Mouse (Mus musculus) MEL (cell line): Measurements from ENCODE around the gene 4933405L10Rik. TPM values are rescaled to one million over a fixed set of nuclear protein-coding genes. Genes with fewer than 3 reads are reported as not detected.
A peak's percentile ranks its signal among the peaks of the same experiment; 100 is the strongest.

Experiments used
- DNase-seq: peaks from one replicate; pipeline ENCODE4 v3.0.0; 2011; ENCODE audit warnings: low read depth, low spot score
- H3K27ac ChIP-seq: 2 replicates; pipeline ENCODE4 v1.5.1; 2012; ENCODE audit warnings: low read depth, mild to moderate bottlenecking, control low read depth, low read length, moderate library complexity; ENCODE audit not compliant: control insufficient read depth
- H3K27me3 ChIP-seq, 2 experiments: fragments of 150-350 bp in 1 of 2; sonication (generic) in 1 of 2; 2 replicates each; pipeline ENCODE4 v1.6.1; 2012; ENCODE audit warnings: low read length in 2 of 2, mild to moderate bottlenecking in 2 of 2, improper control_type of control experiment in 1 of 2, moderate library complexity in 1 of 2; ENCODE audit not compliant: insufficient read depth in 2 of 2, control insufficient read depth in 1 of 2
- H3K36me3 ChIP-seq, 2 experiments: 2 replicates each; pipeline ENCODE4 v1.6.1; 2012 to 2014; ENCODE audit warnings: low read length in 2 of 2, improper control_type of control experiment in 1 of 2, inconsistent platforms in 1 of 2, mild to moderate bottlenecking in 1 of 2; ENCODE audit not compliant: insufficient read depth in 2 of 2, control insufficient read depth in 1 of 2
- H3K4me1 ChIP-seq, 2 experiments: fragments of 150-350 bp in 1 of 2; sonication (generic) in 1 of 2; 2 replicates each; pipeline ENCODE4 v1.6.1; 2012; ENCODE audit warnings: low read length in 2 of 2, improper control_type of control experiment in 1 of 2, mild to moderate bottlenecking in 1 of 2; ENCODE audit not compliant: insufficient read depth in 2 of 2, control insufficient read depth in 1 of 2
- H3K4me3 ChIP-seq, 2 experiments: fragments of 150-350 bp in 1 of 2; sonication (generic) in 1 of 2; 2 replicates each; pipeline ENCODE4 v1.5.1; 2012; ENCODE audit warnings: low read depth in 2 of 2, low read length in 2 of 2, mild to moderate bottlenecking in 2 of 2, moderate library complexity in 2 of 2, control low read depth in 1 of 2, improper control_type of control experiment in 1 of 2; ENCODE audit not compliant: control insufficient read depth in 1 of 2, insufficient read depth in 1 of 2
- H3K79me2 ChIP-seq: 2 replicates; pipeline ENCODE4 v1.6.1; 2012; ENCODE audit warnings: mild to moderate bottlenecking, low read length, moderate library complexity; ENCODE audit not compliant: control insufficient read depth, poor library complexity, insufficient read depth
- H3K9ac ChIP-seq: 2 replicates; pipeline ENCODE4 v1.6.1; 2012; ENCODE audit warnings: low read depth, mild to moderate bottlenecking, control low read depth, low read length, moderate library complexity; ENCODE audit not compliant: control insufficient read depth, poor library complexity, severe bottlenecking
- H3K9me3 ChIP-seq: fragments of 150-350 bp; sonication (generic); replicated peaks from 2 replicates; pipeline ENCODE4 v1.6.1; 2012; ENCODE audit warnings: mild to moderate bottlenecking, low read length, improper control_type of control experiment, moderate library complexity; ENCODE audit not compliant: insufficient read depth
- BHLHE40 ChIP-seq: IDR thresholded peaks from 2 replicates; pipeline ENCODE4 v1.6.1; 2012; ENCODE audit warnings: low read depth, mild to moderate bottlenecking, inconsistent platforms, low read length, improper control_type of control experiment, borderline replicate concordance
- CHD1 ChIP-seq: IDR thresholded peaks from 2 replicates; pipeline ENCODE4 v1.6.1; 2012; ENCODE audit warnings: low read depth, mild to moderate bottlenecking, inconsistent platforms, low read length, improper control_type of control experiment
- CHD2 ChIP-seq: IDR thresholded peaks from 2 replicates; pipeline ENCODE4 v1.6.1; 2011; ENCODE audit warnings: low read length, improper control_type of control experiment
- CTCF ChIP-seq, 3 experiments: IDR thresholded peaks in 2 of 3; conservative IDR thresholded peaks in 1 of 3; 2 replicates each; pipeline ENCODE4 v1.5.1; 2011 to 2012; ENCODE audit warnings: low read length in 3 of 3, low read depth in 2 of 3, mild to moderate bottlenecking in 2 of 3, improper control_type of control experiment in 1 of 3, inconsistent platforms in 1 of 3, mixed read lengths in 1 of 3, moderate library complexity in 1 of 3; ENCODE audit not compliant: control insufficient read depth in 1 of 3, insufficient read depth in 1 of 3, poor library complexity in 1 of 3, severe bottlenecking in 1 of 3
- E2F4 ChIP-seq: IDR thresholded peaks from 2 replicates; pipeline ENCODE4 v1.6.1; 2011; ENCODE audit warnings: low read depth, low read length, improper control_type of control experiment, borderline replicate concordance
- ETS1 ChIP-seq: IDR thresholded peaks from 2 replicates; pipeline ENCODE4 v1.6.1; 2012; ENCODE audit warnings: low read depth, mild to moderate bottlenecking, inconsistent platforms, low read length, improper control_type of control experiment, moderate library complexity
- GABPA ChIP-seq: IDR thresholded peaks from 2 replicates; pipeline ENCODE4 v1.6.1; 2012; ENCODE audit warnings: low read depth, mild to moderate bottlenecking, inconsistent platforms, low read length, improper control_type of control experiment, moderate library complexity
- GATA1 ChIP-seq: IDR thresholded peaks from 2 replicates; pipeline ENCODE4 v1.6.1; 2011; ENCODE audit warnings: low read depth, low read length, improper control_type of control experiment
- HCFC1 ChIP-seq: IDR thresholded peaks from 2 replicates; pipeline ENCODE4 v1.6.1; 2012; ENCODE audit warnings: low read depth, mild to moderate bottlenecking, inconsistent platforms, low read length, improper control_type of control experiment, moderate library complexity
- JUND ChIP-seq: IDR thresholded peaks from 2 replicates; pipeline ENCODE4 v1.6.1; 2011; ENCODE audit warnings: low read depth, mild to moderate bottlenecking, improper control_type of control experiment, low read length
- MAFK ChIP-seq: IDR thresholded peaks from 2 replicates; pipeline ENCODE4 v1.6.1; 2011; ENCODE audit warnings: low read depth, mild to moderate bottlenecking, low read length, improper control_type of control experiment, borderline replicate concordance
- MAZ ChIP-seq: IDR thresholded peaks from 2 replicates; pipeline ENCODE4 v1.6.1; 2012; ENCODE audit warnings: low read depth, mild to moderate bottlenecking, inconsistent platforms, low read length, improper control_type of control experiment
- MEF2A ChIP-seq: IDR thresholded peaks from 2 replicates; pipeline ENCODE4 v1.6.1; 2014; ENCODE audit warnings: low read depth, mild to moderate bottlenecking, inconsistent platforms, low read length, improper control_type of control experiment; ENCODE audit not compliant: poor library complexity, insufficient replicate concordance, severe bottlenecking; ENCODE audit errors: extremely low read depth
- MYB ChIP-seq: IDR thresholded peaks from 2 replicates; pipeline ENCODE4 v1.6.1; 2011; ENCODE audit warnings: mild to moderate bottlenecking, low read depth, low read length, improper control_type of control experiment
- MYC ChIP-seq: IDR thresholded peaks from 2 replicates; pipeline ENCODE4 v1.6.1; 2011; ENCODE audit warnings: low read depth, mild to moderate bottlenecking, low read length, improper control_type of control experiment, moderate library complexity
- NELFE ChIP-seq: IDR thresholded peaks from 2 replicates; pipeline ENCODE4 v1.6.1; 2011; ENCODE audit warnings: low read depth, low read length, improper control_type of control experiment
- POLR2A ChIP-seq, 2 experiments: IDR thresholded peaks; 2 replicates each; pipeline ENCODE4 v1.6.1; 2011 to 2012; ENCODE audit warnings: low read length in 2 of 2, mild to moderate bottlenecking in 2 of 2, control low read depth in 1 of 2, improper control_type of control experiment in 1 of 2, low read depth in 1 of 2, moderate library complexity in 1 of 2; ENCODE audit not compliant: control insufficient read depth in 1 of 2, insufficient read depth in 1 of 2, poor library complexity in 1 of 2
- POLR2AphosphoS5 ChIP-seq: IDR thresholded peaks from 2 replicates; pipeline ENCODE4 v1.6.1; 2012; ENCODE audit warnings: low read depth, borderline replicate concordance, mild to moderate bottlenecking, inconsistent platforms, low read length, moderate library complexity, mixed read lengths
- RAD21 ChIP-seq: IDR thresholded peaks from 2 replicates; pipeline ENCODE4 v1.6.1; 2011; ENCODE audit warnings: mild to moderate bottlenecking, low read depth, low read length, improper control_type of control experiment
- RCOR1 ChIP-seq: IDR thresholded peaks from 2 replicates; pipeline ENCODE4 v1.6.1; 2012; ENCODE audit warnings: low read depth, mild to moderate bottlenecking, inconsistent platforms, low read length, improper control_type of control experiment
- SIN3A ChIP-seq: IDR thresholded peaks from 2 replicates; pipeline ENCODE4 v1.6.1; 2012; ENCODE audit warnings: low read length, improper control_type of control experiment, inconsistent platforms
- SMC3 ChIP-seq: IDR thresholded peaks from 2 replicates; pipeline ENCODE4 v1.6.1; 2011; ENCODE audit warnings: low read depth, low read length, improper control_type of control experiment
- TAL1 ChIP-seq: IDR thresholded peaks from 2 replicates; pipeline ENCODE4 v1.6.1; 2012; ENCODE audit warnings: mild to moderate bottlenecking, inconsistent platforms, low read length, moderate library complexity, mixed read lengths
- TCF12 ChIP-seq: IDR thresholded peaks from 2 replicates; pipeline ENCODE4 v1.6.1; 2014; ENCODE audit warnings: low read depth, mild to moderate bottlenecking, inconsistent platforms, low read length, improper control_type of control experiment, moderate library complexity
- UBTF ChIP-seq: IDR thresholded peaks from 2 replicates; pipeline ENCODE4 v1.6.1; 2012; ENCODE audit warnings: low read depth, mild to moderate bottlenecking, inconsistent platforms, low read length, improper control_type of control experiment, moderate library complexity, borderline replicate concordance; ENCODE audit not compliant: insufficient read depth
- USF1 ChIP-seq: IDR thresholded peaks from 2 replicates; pipeline ENCODE4 v1.6.1; 2014; ENCODE audit warnings: low read depth, mild to moderate bottlenecking, inconsistent platforms, low read length, improper control_type of control experiment, moderate library complexity
- USF2 ChIP-seq, 2 experiments: IDR thresholded peaks; 2 replicates each; pipeline ENCODE4 v1.6.1; 2011 to 2012; ENCODE audit warnings: improper control_type of control experiment in 2 of 2, low read length in 2 of 2, borderline replicate concordance in 1 of 2, inconsistent platforms in 1 of 2, low read depth in 1 of 2, mild to moderate bottlenecking in 1 of 2; ENCODE audit not compliant: insufficient read depth in 1 of 2
- ZC3H11A ChIP-seq: IDR thresholded peaks from 2 replicates; pipeline ENCODE4 v1.6.1; 2012; ENCODE audit warnings: low read depth, mild to moderate bottlenecking, inconsistent platforms, low read length, improper control_type of control experiment
- ZKSCAN1 ChIP-seq: IDR thresholded peaks from 2 replicates; pipeline ENCODE4 v1.6.1; 2012; ENCODE audit warnings: low read depth, mild to moderate bottlenecking, inconsistent platforms, low read length, improper control_type of control experiment, moderate library complexity
- ZNF384 ChIP-seq: IDR thresholded peaks from 2 replicates; pipeline ENCODE4 v1.6.1; 2012; ENCODE audit warnings: low read depth, mild to moderate bottlenecking, inconsistent platforms, low read length, improper control_type of control experiment
- polyA plus RNA-seq, 2 experiments: library from polyadenylated mRNA; stranded (reverse) in 1 of 2; unstranded in 1 of 2; fragments of >175 nt in 1 of 2; fragments of >200 nt in 1 of 2; gene quantifications; 2 replicates each; pipeline versions ENCODE4 v1.2.1 to v1.2.4; 2012; ENCODE audit warnings: low replicate concordance in 2 of 2, low read depth in 1 of 2; ENCODE audit not compliant: insufficient read length in 2 of 2, insufficient read depth in 1 of 2, missing spikeins in 1 of 2
- total RNA-seq: library from RNA; depleted of rRNA; stranded (reverse); fragments of 300-350 nt; gene quantifications from 2 replicates; pipeline ENCODE4 v1.2.3, GENCODE M21; 2012

The 4933405L10Rik gene
- total and polyA plus RNA-seq, 3 experiments: 0.23 to 0.42 TPM; not detected in 1

DNA sequence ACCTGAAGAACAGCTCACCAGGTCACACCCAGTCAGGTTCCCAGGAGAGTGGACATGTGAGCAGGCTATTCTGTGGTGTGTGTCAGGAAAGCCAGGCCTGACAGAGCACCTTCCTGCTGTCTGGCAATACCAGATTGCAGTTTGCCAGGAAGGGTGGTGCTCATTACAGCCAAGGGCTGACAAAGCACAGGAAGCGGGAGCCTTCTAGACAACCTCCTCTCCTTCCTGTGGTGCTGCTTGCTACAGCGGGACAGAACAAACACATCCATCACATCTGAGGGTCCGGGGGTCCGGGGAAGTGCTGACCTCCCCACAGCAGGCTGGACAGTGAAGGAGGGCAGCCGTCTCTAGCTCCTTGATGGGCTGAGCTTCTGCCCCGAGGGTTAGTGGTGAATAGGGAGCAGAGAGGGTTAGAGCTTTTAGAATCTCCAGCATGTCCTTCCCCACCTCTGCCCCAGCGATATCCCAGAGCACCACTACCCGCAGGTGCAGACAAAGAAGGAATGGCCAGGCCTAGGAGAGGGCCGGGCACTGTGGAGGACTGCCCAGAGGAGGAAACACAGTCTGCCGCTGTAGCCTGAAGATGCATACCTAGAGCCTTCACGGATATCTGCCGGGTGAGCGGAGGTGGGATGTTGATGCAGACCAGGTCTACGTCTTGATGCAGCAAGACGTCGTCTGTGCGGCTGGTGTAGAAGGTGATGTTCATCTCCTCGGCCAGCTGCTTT lies 20.1 kb downstream of the 4933405L10Rik start:
- Histone ChIP-seq H3K4me1 (peaks cover 2 to 8% of the 10 kb centered on the region in 2 experiments; a peak in 3 of 4 replicates), H3K36me3 (peaks cover 0 to 4% of the 10 kb centered on the region in 2 experiments; a peak in 2 of 4 replicates), H3K27me3 (no peaks in the 10 kb centered on the region), H3K27ac (no peak overlapping the region), H3K9me3 (no peaks in the 10 kb centered on the region), H3K4me3 (no peak overlapping the region), H3K79me2 (no peaks in the 10 kb centered on the region), H3K9ac (no peak overlapping the region)
- no peak for DNase-seq
- no peak for TF ChIP-seq SIN3A
- TF ChIP-seq HCFC1: no peak
- no peak for TF ChIP-seq ZC3H11A
- TF ChIP-seq MAZ: no peak
- no peak for TF ChIP-seq ZKSCAN1
- no peak for TF ChIP-seq ZNF384
- no peak for TF ChIP-seq MEF2A
- TF ChIP-seq USF2 (IDR thresholded peaks at IDR 0.05; ENCODE audit: borderline replicate concordance in 1 of 2, insufficient read depth in 1 of 2, low read depth in 1 of 2, low read length in 2 of 2): no peak
- TF ChIP-seq USF1: no peak

DNA sequence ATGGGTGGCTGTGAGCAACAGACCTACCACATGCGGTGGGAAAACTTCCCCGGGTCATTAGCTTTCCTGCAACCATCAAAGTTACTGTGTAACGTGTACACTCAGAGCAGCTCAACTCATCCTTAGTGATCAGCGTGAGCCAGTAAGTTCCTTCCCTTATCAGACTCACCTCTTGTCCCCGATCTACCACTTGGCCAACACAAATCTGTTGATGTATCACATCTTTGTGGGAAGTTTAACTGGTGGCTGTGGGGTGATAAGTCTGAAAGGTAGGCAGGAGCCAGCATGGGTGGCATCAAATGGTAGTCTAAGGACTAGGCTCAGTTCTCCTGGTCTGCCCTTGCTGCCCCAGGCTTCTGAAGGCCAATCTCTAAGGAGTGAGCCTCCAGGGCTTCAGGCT lies 24.7 kb downstream of the 4933405L10Rik start:
- no peak overlapping the region for H3K9ac ChIP-seq
- DNase-seq: peak; percentile 43
- H3K4me3 ChIP-seq: no peak overlapping the region
- H3K36me3 ChIP-seq: peaks cover 0 to 4% of the 10 kb centered on the region in 2 experiments; a peak in 2 of 4 replicates
- H3K9me3 ChIP-seq: no peaks in the 10 kb centered on the region
- no peaks in the 10 kb centered on the region for H3K79me2 ChIP-seq
- H3K27ac ChIP-seq: no peak overlapping the region
- no peaks in the 10 kb centered on the region for H3K27me3 ChIP-seq
- H3K4me1 ChIP-seq: peaks cover 2 to 11% of the 10 kb centered on the region in 2 experiments; a peak in 3 of 4 replicates
- TF ChIP-seq MYC: no peak
- TF ChIP-seq NELFE: no peak
- no peak; the same call in 1 of the 2 replicates for TF ChIP-seq SIN3A
- TF ChIP-seq TAL1: no peak
- peak; percentile 70 for TF ChIP-seq GATA1
- no peak for TF ChIP-seq MAZ
- TF ChIP-seq RAD21: no peak
- no peak for TF ChIP-seq SMC3
- no peak for TF ChIP-seq MEF2A
- TF ChIP-seq ZKSCAN1: no peak
- TF ChIP-seq USF1: no peak
- no peak for TF ChIP-seq GABPA
- no peak for TF ChIP-seq CHD1
- no peak for TF ChIP-seq UBTF
- no peak for TF ChIP-seq E2F4
- no peak for TF ChIP-seq CTCF (IDR thresholded peaks at IDR 0.05 in 2 of 3, conservative IDR thresholded peaks at IDR 0.05 in 1 of 3; ENCODE audit: control insufficient read depth in 1 of 3, insufficient read depth in 1 of 3, low read depth in 2 of 3, low read length in 3 of 3, poor library complexity in 1 of 3, severe bottlenecking in 1 of 3)
- TF ChIP-seq POLR2A (IDR thresholded peaks at IDR 0.05; ENCODE audit: control insufficient read depth in 1 of 2, insufficient read depth in 1 of 2, low read depth in 1 of 2, low read length in 2 of 2, poor library complexity in 1 of 2): no peak
- no peak for TF ChIP-seq MAFK
- TF ChIP-seq POLR2AphosphoS5: no peak
- no peak for TF ChIP-seq JUND
- TF ChIP-seq TCF12: peak; percentile 74
- no peak for TF ChIP-seq ETS1
- no peak for TF ChIP-seq CHD2
- no peak for TF ChIP-seq BHLHE40
- TF ChIP-seq MYB: no peak
- TF ChIP-seq RCOR1: peak; percentile 91
